Mouse (Mus musculus): ENCODE measurements around the gene Pde10a. TPM values are rescaled to one million over a fixed set of nuclear protein-coding genes. Genes with fewer than 3 reads are reported as not detected.

Pde10a gene
- total RNA-seq (2023), result not detected

GRCm38 (mm10) chr17:8525225-8525721, at the start of gene Pde10a:
Gene Pde10a, plus strand, starts transcription at chr17:8525372.

GRCm38 (mm10) chr17:8566850-8567249, 41.7 kb downstream of the Pde10a start, which contains the start of gene Gm17087:
Gene Gm17087, minus strand, starts transcription at chr17:8566950.

GRCm38 (mm10) chr17:8988119-8988807, 463.1 kb downstream of the Pde10a start, which contains the start of gene 1700010I14Rik:
Gene 1700010I14Rik, plus strand, starts transcription at chr17:8988333.

Other genes with a start within 250 kb of the Pde10a start
- 10 to 100 TPM; 40.6 to 43.8 TPM for gene Mpc1, start 242.5 kb upstream of the Pde10a start, total RNA-seq (2023)
- 100 to 1,000 TPM in 1 of 2 experiments, 10 to 100 TPM in 1; 93.9 to 121 TPM for gene Sft2d1, start 214.3 kb upstream of the Pde10a start, total RNA-seq (2023)
- gene Prr18, start 187.9 kb upstream of the Pde10a start, total RNA-seq (2023), result 1 to 10 TPM; 1.2 to 1.3 TPM
- gene T2, start 169.4 kb upstream of the Pde10a start, total RNA-seq (2023), result under 1 TPM in 1 of 2 experiments, not detected in 1; 0.30 TPM
- gene T, start 90.9 kb upstream of the Pde10a start, total RNA-seq (2023), result not detected
- gene Gm17087, start 41.6 kb downstream of the Pde10a start, total RNA-seq (2023), result not detected

All from T-cell, adult 66 days (primary cell).